Mouse (Mus musculus) testis, postnatal 14 days (tissue): ENCODE results near the gene Nt5c2.

Experiments used
- DNase-seq: peaks from one replicate; pipeline ENCODE4 v3.0.0; 2021; ENCODE audit warnings: low spot score

Nt5c2 gene

GRCm38 (mm10) chr19:46846459-46846858 lies 168.5 kb downstream of the Nt5c2 start:
- DNase-seq: no peak

GRCm38 (mm10) chr19:46846056-46846455 lies 168.9 kb downstream of the Nt5c2 start:
- no peak for DNase-seq

GRCm38 (mm10) chr19:46843030-46843429 lies 171.9 kb downstream of the Nt5c2 start:
- DNase-seq: no peak

GRCm38 (mm10) chr19:46841016-46841415 lies 173.9 kb downstream of the Nt5c2 start:
- no peak for DNase-seq

GRCm38 (mm10) chr19:46837290-46838079 lies 177.5 kb downstream of the Nt5c2 start:
- no peak for DNase-seq

GRCm38 (mm10) chr19:46836085-46836484 lies 178.9 kb downstream of the Nt5c2 start:
- DNase-seq: no peak

- no peak for DNase-seq
Observed at GRCm38 (mm10) chr19:46835339-46835738, 179.6 kb downstream of the Nt5c2 start.

- DNase-seq: no peak
Observed at GRCm38 (mm10) chr19:46834301-46834700, 180.7 kb downstream of the Nt5c2 start.
